Mouse (Mus musculus) midbrain, embryonic 15.5 days (tissue): ENCODE measurements around the gene Hnrnpu. TPM values are rescaled to one million over a fixed set of nuclear protein-coding genes. Genes with fewer than 3 reads are reported as not detected.
"Not testable (repeated sequence)": the region's sequence is repeated elsewhere in the genome, so short reads cannot be mapped to it uniquely, and the experiment has no call there.

ENCODE experiments used
- ATAC-seq: fragments of 200-750 bp; cut with Nextera tagmentation; replicated peaks from 2 replicates; pipeline ENCODE4 v1.8.0; 2017; ENCODE audit warnings: moderate TSS enrichment
- H3K27ac ChIP-seq: fragments of 300-500 bp; sonication (generic); 2 replicates; pipeline ENCODE4 v1.5.1; 2015; ENCODE audit warnings: mild to moderate bottlenecking, inconsistent platforms
- H3K27me3 ChIP-seq: fragments of 300-500 bp; sonication (generic); replicated peaks from 2 replicates; pipeline ENCODE4 v1.6.1; 2015; ENCODE audit warnings: inconsistent platforms
- H3K36me3 ChIP-seq: fragments of 300-500 bp; sonication (generic); replicated peaks from 2 replicates; pipeline ENCODE4 v1.6.1; 2015; ENCODE audit warnings: inconsistent platforms
- H3K4me1 ChIP-seq: fragments of 300-500 bp; sonication (generic); 2 replicates; pipeline ENCODE4 v1.6.1; 2015; ENCODE audit warnings: inconsistent platforms
- H3K4me2 ChIP-seq: fragments of 300-500 bp; sonication (generic); 2 replicates; pipeline ENCODE4 v1.6.1; 2015; ENCODE audit warnings: inconsistent platforms, mild to moderate bottlenecking, moderate library complexity
- H3K4me3 ChIP-seq: fragments of 300-500 bp; sonication (generic); 2 replicates; pipeline ENCODE4 v1.5.1; 2015; ENCODE audit warnings: mild to moderate bottlenecking, inconsistent platforms
- H3K9ac ChIP-seq: fragments of 300-500 bp; sonication (generic); 2 replicates; pipeline ENCODE4 v1.6.1; 2015; ENCODE audit warnings: mild to moderate bottlenecking, inconsistent platforms
- H3K9me3 ChIP-seq: fragments of 300-500 bp; sonication (generic); 2 replicates; pipeline ENCODE4 v1.6.1; 2016; ENCODE audit warnings: inconsistent platforms
- WGBS: fragments of 180-500 bp; shearing (Covaris S2); methylation state at CpG from one replicate; pipeline ENCODE4 v1.1.7; 2015; ENCODE audit warnings: mixed read lengths; 5-methylcytosine and 5-hydroxymethylcytosine counted together
- polyA plus RNA-seq: library from polyadenylated mRNA; unstranded; fragments of >200 nt; fragmentation: Nextera tagmentation; extraction: Ambion mirVana; gene quantifications from 2 replicates; pipeline ENCODE4 v1.2.1, GENCODE M21; 2015

Gene Hnrnpu
- polyA plus RNA-seq, 1 experiment from 2014 or later, result 255 TPM

GRCm38 (mm10) chr1:178320038-178320722, 17.4 kb downstream of the Hnrnpu start:
- no peak for ATAC-seq
- H3K4me3 ChIP-seq, result peak overlapping the region; percentile 58
- WGBS, result 14% methylated on average over 8 of the region's 8 CpGs

GRCm38 (mm10) chr1:178319295-178320037, 18.1 kb downstream of the Hnrnpu start:
- Histone ChIP-seq H3K27me3 (no peaks in the 10 kb centered on the region), H3K36me3 (peaks cover 21% of the 10 kb centered on the region; the same call in 1 of the 2 replicates), H3K4me3 (peak overlapping the region; percentile 58), H3K9me3 (no peaks in the 10 kb centered on the region), H3K4me1 (peaks cover 37% of the 10 kb centered on the region), H3K9ac (peak overlapping the region; percentile 90), H3K27ac (peak overlapping the region; percentile 100), H3K4me2 (peak overlapping the region; percentile 63)
- peak; percentile 26; the same call in 1 of the 2 replicates for ATAC-seq
- WGBS, result under 1% methylated on average over 12 of the region's 12 CpGs

More at GRCm38 (mm10) chr1:178320038-178320722, 17.4 kb downstream of the Hnrnpu start:
- H3K27ac ChIP-seq, result peak overlapping the region; percentile 100
- H3K9me3 ChIP-seq, result no peaks in the 10 kb centered on the region
- H3K36me3 ChIP-seq, result peaks cover 21% of the 10 kb centered on the region; the same call in 1 of the 2 replicates
- peaks cover 37% of the 10 kb centered on the region for H3K4me1 ChIP-seq
- H3K27me3 ChIP-seq, result no peaks in the 10 kb centered on the region
- peak overlapping the region; percentile 63 for H3K4me2 ChIP-seq
- H3K9ac ChIP-seq, result peak overlapping the region; percentile 90

DNA sequence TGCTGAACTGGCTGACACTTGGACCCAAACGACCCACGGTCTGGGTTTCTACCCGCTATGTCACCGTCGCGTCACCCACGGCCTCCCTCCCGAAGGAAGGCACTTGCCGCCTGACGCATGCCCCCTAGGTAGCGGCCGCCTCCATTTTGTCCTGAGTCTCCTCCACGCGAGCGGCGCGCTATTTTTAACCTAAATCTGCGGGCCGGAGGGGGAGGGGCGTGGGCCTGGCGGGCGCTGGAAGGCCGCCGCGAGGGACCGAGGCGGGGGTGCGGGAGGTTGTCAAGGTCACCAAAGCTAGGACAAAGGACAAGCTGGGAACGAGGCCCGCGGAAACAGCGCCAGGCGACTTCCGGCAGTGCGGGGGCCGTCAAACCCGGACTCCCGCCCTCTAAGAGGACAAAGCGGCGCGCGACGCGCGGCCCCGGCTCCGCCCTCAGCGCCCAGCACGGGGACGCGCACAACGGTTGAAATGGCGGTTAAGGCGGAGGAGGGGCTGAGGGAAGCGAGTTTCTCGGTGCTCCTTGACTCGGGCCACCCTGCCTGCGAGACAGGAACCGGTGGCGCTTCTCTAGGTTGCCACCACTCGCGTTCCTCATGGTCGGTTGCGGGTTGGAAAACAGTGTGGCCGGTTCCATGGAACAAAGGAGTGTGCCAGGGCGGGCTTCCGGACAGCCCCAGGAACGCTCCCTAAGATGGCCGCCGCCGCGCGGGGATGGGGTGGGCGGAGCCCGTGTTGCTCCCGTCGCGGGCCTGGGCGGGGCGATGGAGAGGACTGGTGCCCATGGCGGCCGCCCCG, 19.0 kb downstream of the Hnrnpu start, which contains the start of gene Cox20:
Gene Cox20, plus strand, starts transcription at position 742 of the 796 bp plus-strand sequence.
- Histone ChIP-seq H3K27me3 (no peaks in the 10 kb centered on the region), H3K27ac (peak within 1 kb of the TSS; percentile 100), H3K9ac (peak within 1 kb of the TSS; percentile 90), H3K9me3 (no peaks in the 10 kb centered on the region), H3K36me3 (peaks cover 18% of the 10 kb centered on the region; the same call in 1 of the 2 replicates), H3K4me1 (peaks cover 37% of the 10 kb centered on the region), H3K4me3 (peak within 1 kb of the TSS; percentile 58), H3K4me2 (peak within 1 kb of the TSS; percentile 63)
- ATAC-seq, result peak; percentile 96
- WGBS, result under 1% methylated on average over 82 of the region's 83 CpGs

GRCm38 (mm10) chr1:178318002-178318388, 19.6 kb downstream of the Hnrnpu start:
- Histone ChIP-seq H3K4me1 (peaks cover 37% of the 10 kb centered on the region), H3K27me3 (no peaks in the 10 kb centered on the region), H3K4me2 (peak overlapping the region; percentile 63), H3K9ac (peak overlapping the region; percentile 90), H3K27ac (peak overlapping the region; percentile 100), H3K4me3 (peak overlapping the region; percentile 58), H3K36me3 (peaks cover 12% of the 10 kb centered on the region; the same call in 1 of the 2 replicates), H3K9me3 (no peaks in the 10 kb centered on the region)
- ATAC-seq, result peak; percentile 83
- under 1% methylated on average over 17 of the region's 17 CpGs for WGBS

DNA sequence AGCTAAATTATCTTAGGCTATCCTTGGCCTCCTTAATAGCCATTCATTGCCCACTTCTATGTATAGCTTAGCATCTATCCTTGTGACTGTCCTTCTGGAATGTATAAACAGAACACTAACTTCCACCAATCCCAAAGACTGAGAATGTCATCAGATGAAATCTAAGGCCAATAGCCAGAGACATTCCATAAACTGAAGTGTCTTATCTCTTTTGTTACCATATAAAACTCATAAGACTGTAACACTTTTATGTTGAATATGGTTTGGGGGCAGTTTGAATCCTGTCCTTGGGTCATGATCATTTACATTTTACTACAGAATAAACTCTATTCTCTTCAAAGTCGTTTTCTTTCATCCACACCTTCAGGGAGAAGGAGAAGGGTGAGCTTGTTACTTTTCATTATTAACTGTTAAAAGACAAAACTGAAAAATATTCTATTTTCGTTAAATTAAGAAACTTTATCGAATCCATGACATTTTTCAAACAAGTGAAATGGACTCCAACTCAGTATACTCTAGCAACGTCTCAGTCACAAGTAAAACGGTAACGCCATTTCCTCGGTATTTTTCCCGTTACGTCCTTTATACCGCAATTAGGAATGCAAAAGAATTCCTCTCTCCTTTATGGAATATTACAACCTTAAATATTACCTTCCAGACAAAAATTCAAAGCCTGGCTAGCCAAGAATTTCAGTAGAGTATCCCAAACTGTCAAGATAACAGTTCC, 20.2 kb downstream of the Hnrnpu start:
- peaks cover 37% of the 10 kb centered on the region for H3K4me1 ChIP-seq

DNA sequence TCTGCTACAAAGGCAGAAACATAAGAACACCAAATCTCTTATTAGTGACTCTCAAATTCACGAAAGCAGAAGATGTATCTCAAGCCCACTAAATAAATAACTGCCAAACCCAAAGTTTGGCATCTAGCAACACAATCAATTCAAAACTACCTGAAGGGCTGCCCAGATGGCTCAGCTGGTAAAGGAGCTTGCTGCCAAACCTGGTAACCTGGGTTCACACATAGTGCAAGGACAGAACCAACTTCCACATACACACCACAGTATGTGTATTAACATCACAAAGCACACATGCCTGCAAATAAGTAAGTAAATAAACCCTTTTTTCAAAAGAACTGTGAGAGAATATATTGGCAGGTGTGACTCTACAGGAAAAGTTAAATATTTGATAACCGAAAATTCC, 23.4 kb downstream of the Hnrnpu start:
- Histone ChIP-seq H3K4me2 (no peak overlapping the region), H3K9ac (no peak overlapping the region), H3K4me3 (no peak overlapping the region), H3K36me3 (no peaks in the 10 kb centered on the region), H3K27me3 (no peaks in the 10 kb centered on the region), H3K4me1 (peaks cover 12% of the 10 kb centered on the region), H3K27ac (no peak overlapping the region), H3K9me3 (no peaks in the 10 kb centered on the region)
- no peak for ATAC-seq
- 88% methylated on average over 2 of the region's 2 CpGs for WGBS

More for the DNA sequence above, 20.2 kb downstream of the Hnrnpu start:
- H3K9ac ChIP-seq, result peak overlapping the region; percentile 90
- peaks cover 6% of the 10 kb centered on the region; the same call in 1 of the 2 replicates for H3K36me3 ChIP-seq
- H3K27ac ChIP-seq, result peak overlapping the region; percentile 100
- WGBS, result 26% methylated on average over 10 of the region's 10 CpGs
- H3K4me3 ChIP-seq, result peak overlapping the region; percentile 58
- H3K4me2 ChIP-seq, result peak overlapping the region; percentile 63
- H3K9me3 ChIP-seq, result no peaks in the 10 kb centered on the region
- H3K27me3 ChIP-seq, result no peaks in the 10 kb centered on the region
- ATAC-seq, result no peak

DNA sequence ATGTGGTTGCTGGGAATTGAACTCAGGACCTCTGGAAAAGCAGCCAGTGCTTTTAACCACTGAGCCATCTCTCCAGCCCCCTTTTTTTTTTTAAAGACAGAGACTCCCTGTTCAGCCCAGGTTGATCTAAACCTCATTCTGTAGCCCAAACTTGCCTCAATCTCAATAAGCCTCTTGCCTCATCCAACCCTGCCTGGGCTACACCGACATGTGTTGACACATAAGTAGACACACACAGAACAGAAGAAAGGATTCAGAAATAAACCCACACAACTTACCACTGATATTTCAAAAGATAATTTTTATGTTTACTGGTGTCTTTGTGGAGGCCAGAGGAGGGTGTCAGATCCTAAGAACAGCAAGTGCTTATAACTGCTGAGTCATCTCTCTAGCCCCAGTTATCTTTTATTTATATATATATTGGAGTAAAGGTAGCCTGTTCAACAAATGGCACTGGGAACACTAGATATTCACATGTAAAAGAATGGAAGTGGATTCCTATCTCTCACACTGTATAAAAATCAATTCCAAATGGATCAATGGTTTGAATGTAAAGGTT, 24.5 kb downstream of the Hnrnpu start:
- peaks cover 12% of the 10 kb centered on the region for H3K4me1 ChIP-seq
- no peaks in the 10 kb centered on the region for H3K36me3 ChIP-seq
- ATAC-seq, result no peak
- H3K27me3 ChIP-seq, result no peaks in the 10 kb centered on the region
- H3K9ac ChIP-seq, result no peak overlapping the region
- no peak overlapping the region for H3K4me2 ChIP-seq
- H3K4me3 ChIP-seq, result no peak overlapping the region
- 97% methylated on average over 1 of the region's 1 CpGs for WGBS
- H3K27ac ChIP-seq, result no peak overlapping the region
- no peaks in the 10 kb centered on the region for H3K9me3 ChIP-seq

GRCm38 (mm10) chr1:178310128-178310527, 27.5 kb downstream of the Hnrnpu start:
- ATAC-seq, result no peak
- Histone ChIP-seq H3K4me3 (no peak overlapping the region), H3K27ac (no peak overlapping the region), H3K9ac (no peak overlapping the region), H3K4me1 (no peaks in the 10 kb centered on the region), H3K36me3 (no peaks in the 10 kb centered on the region), H3K9me3 (no peaks in the 10 kb centered on the region), H3K4me2 (no peak overlapping the region), H3K27me3 (no peaks in the 10 kb centered on the region)
- 80% methylated on average over 1 of the region's 1 CpGs for WGBS

- H3K9ac ChIP-seq, result no peak overlapping the region
- no peak overlapping the region for H3K4me2 ChIP-seq
- H3K4me3 ChIP-seq, result no peak overlapping the region
- H3K9me3 ChIP-seq, result no peaks in the 10 kb centered on the region
- no peaks in the 10 kb centered on the region for H3K36me3 ChIP-seq
- no peak for ATAC-seq
- no peaks in the 10 kb centered on the region for H3K4me1 ChIP-seq
- 70% methylated on average over 2 of the region's 2 CpGs for whole genome bisulfite sequencing
- H3K27ac ChIP-seq, result no peak overlapping the region
- no peaks in the 10 kb centered on the region for H3K27me3 ChIP-seq
Measured at GRCm38 (mm10) chr1:178309487-178309886, 28.1 kb downstream of the Hnrnpu start.

GRCm38 (mm10) chr1:178303425-178303824, 34.2 kb downstream of the Hnrnpu start:
- Histone ChIP-seq H3K9me3 (no peaks in the 10 kb centered on the region), H3K4me2 (no peak overlapping the region), H3K4me1 (no peaks in the 10 kb centered on the region), H3K9ac (no peak overlapping the region), H3K27ac (no peak overlapping the region), H3K27me3 (no peaks in the 10 kb centered on the region), H3K36me3 (no peaks in the 10 kb centered on the region), H3K4me3 (no peak overlapping the region)
- 17% methylated on average over 3 of the region's 3 CpGs for WGBS
- no peak for ATAC-seq

- not testable (repeated sequence) for H3K9ac ChIP-seq, H3K9me3 ChIP-seq, H3K27me3 ChIP-seq, H3K4me1 ChIP-seq, ATAC-seq, H3K36me3 ChIP-seq, H3K4me3 ChIP-seq, H3K27ac ChIP-seq, H3K4me2 ChIP-seq
- 90% methylated on average over 2 of the region's 2 CpGs for WGBS
Measured at GRCm38 (mm10) chr1:178301261-178301660, 36.3 kb downstream of the Hnrnpu start.
